Mouse (Mus musculus) lung, postnatal 0 days (tissue): Measurements from ENCODE around the gene Ankrd27.

ENCODE experiments used
- CTCF ChIP-seq: IDR thresholded peaks from 2 replicates; pipeline ENCODE4 v1.5.1; 2016; ENCODE audit warnings: antibody characterized with exemption, mild to moderate bottlenecking
- EP300 ChIP-seq: IDR thresholded peaks from 2 replicates; pipeline ENCODE4 v1.6.1; 2016; ENCODE audit warnings: antibody characterized with exemption, mild to moderate bottlenecking, control low read depth

DNA sequence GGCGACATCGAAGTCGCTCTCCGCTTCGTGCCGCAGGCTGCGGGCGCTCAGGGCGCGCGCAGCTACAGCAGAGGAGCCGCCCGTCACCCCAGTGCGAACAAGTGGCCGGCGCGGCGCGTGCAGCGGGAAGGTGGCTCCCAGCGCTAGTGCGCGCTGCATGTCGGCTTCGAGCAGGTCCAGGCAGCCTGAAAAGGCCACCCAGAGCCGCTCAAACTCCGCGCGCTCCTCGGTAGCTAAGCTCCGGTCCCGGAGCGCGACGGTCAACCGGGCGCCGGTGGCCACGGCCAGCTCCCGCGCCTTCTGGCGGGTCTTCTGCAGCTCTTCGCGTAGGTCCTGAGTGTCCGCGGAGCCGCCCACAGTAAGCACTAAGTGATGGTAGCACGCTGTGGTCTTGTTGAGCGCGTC, 1.3 kb upstream of the Ankrd27 start:
- TF ChIP-seq CTCF: no peak
- no peak for TF ChIP-seq EP300
